Mouse (Mus musculus): ENCODE results near the gene Sgk1. TPM values are rescaled to one million over a fixed set of nuclear protein-coding genes. Genes with fewer than 3 reads are reported as not detected.

Gene Sgk1
- 100 to 1,000 TPM; 103 to 154 TPM for total RNA-seq (2021)
- polyA plus RNA-seq (2012; rRNA removed), result 17.3 and 25.4 TPM in 2 replicates
- long read RNA-seq, transcript Sgk1-201 (12 exons, 2,456 nt), result major isoform, 20 of 63 reads
- long read RNA-seq, transcript Sgk1-213 (12 exons, 2,602 nt), result major isoform, 20 of 63 reads
- long read RNA-seq, transcript Sgk1-202 (12 exons, 2,576 nt), result minor isoform, 13 of 63 reads
- long read RNA-seq, partial matches to known transcripts, result 5 of 63 reads
- long read RNA-seq, other reads (novel, unspliced or antisense), result 3 of 63 reads

GRCm38 (mm10) chr10:21882184-21883081, at the start of gene Sgk1:
Sgk1 (plus strand) TSS chr10:21882184.
- DNase-seq, result peak; percentile 25

GRCm38 (mm10) chr10:21832282-21832681, 49.7 kb upstream of the Sgk1 start:
- no peak for DNase-seq

- DNase-seq, result no peak
Measured at GRCm38 (mm10) chr10:21833757-21834156, 48.2 kb upstream of the Sgk1 start.

GRCm38 (mm10) chr10:21835077-21835476, 46.9 kb upstream of the Sgk1 start:
- no peak for DNase-seq

GRCm38 (mm10) chr10:21839248-21840155, 42.5 kb upstream of the Sgk1 start:
- peak; percentile 73 for DNase-seq

GRCm38 (mm10) chr10:21843326-21843725, 38.7 kb upstream of the Sgk1 start:
- no peak for DNase-seq

- DNase-seq, result no peak
Measured at GRCm38 (mm10) chr10:21843861-21844260, 38.1 kb upstream of the Sgk1 start.

GRCm38 (mm10) chr10:21844391-21844790, 37.6 kb upstream of the Sgk1 start:
- DNase-seq, result no peak

GRCm38 (mm10) chr10:21845601-21846282, 36.2 kb upstream of the Sgk1 start:
- no peak for DNase-seq

GRCm38 (mm10) chr10:21846366-21846765, 35.6 kb upstream of the Sgk1 start:
- DNase-seq, result no peak

- DNase-seq, result peak; percentile 69
Measured at GRCm38 (mm10) chr10:21847026-21847820, 34.8 kb upstream of the Sgk1 start.

GRCm38 (mm10) chr10:21847931-21848670, 33.9 kb upstream of the Sgk1 start:
- DNase-seq, result no peak

- peak; percentile 57 for DNase-seq
Measured at GRCm38 (mm10) chr10:21849251-21849650, 32.7 kb upstream of the Sgk1 start.

- DNase-seq, result no peak
Measured at GRCm38 (mm10) chr10:21850330-21850729, 31.7 kb upstream of the Sgk1 start.

- no peak for DNase-seq
Measured at GRCm38 (mm10) chr10:21853122-21853521, 28.9 kb upstream of the Sgk1 start.

- DNase-seq, result no peak
Measured at GRCm38 (mm10) chr10:21853566-21854328, 28.2 kb upstream of the Sgk1 start.

GRCm38 (mm10) chr10:21855338-21855737, 26.6 kb upstream of the Sgk1 start:
- no peak for DNase-seq

- DNase-seq, result peak; percentile 79
Measured at GRCm38 (mm10) chr10:21857676-21858075, 24.3 kb upstream of the Sgk1 start.

GRCm38 (mm10) chr10:21858437-21858974, 23.5 kb upstream of the Sgk1 start:
- DNase-seq, result no peak
